Mouse (Mus musculus) hematopoietic stem cell, adult 5-6 weeks (primary cell): Measurements from ENCODE around the gene Akap13. TPM values are rescaled to one million over a fixed set of nuclear protein-coding genes. Genes with fewer than 3 reads are reported as not detected.
"Not testable (repeated sequence)": the region's sequence is repeated elsewhere in the genome, so short reads cannot be mapped to it uniquely, and the experiment has no call there.

ENCODE experiments used
- ATAC-seq, 2 experiments: fragments of 125-278 bp in 1 of 2; replicated peaks in 1 of 2; 2 replicates each; pipeline ENCODE4 v1.8.0; 2016 to 2017; ENCODE audit warnings: inconsistent platforms in 2 of 2, mild to moderate bottlenecking in 2 of 2, moderate number of reproducible peaks in 2 of 2, low read depth in 1 of 2, moderate TSS enrichment in 1 of 2; ENCODE audit not compliant: low FRiP score in 2 of 2, poor library complexity in 2 of 2, severe bottlenecking in 2 of 2, insufficient read depth in 1 of 2, low TSS enrichment in 1 of 2
- total RNA-seq: library from RNA; stranded (forward); fragments of 172-1452, 232-1000 nt; gene quantifications from 2 replicates; pipeline ENCODE4 v1.2.3, GENCODE M21; 2017

Gene Akap13
- total RNA-seq, 1 experiment from 2014 or later, result 299 TPM

GRCm38 (mm10) chr7:75731951-75732350 lies 276.6 kb downstream of the Akap13 start:
- ATAC-seq, result 0 out of 4 replicates have a peak, but pooled peaks of 1 of the 2 experiments have one; percentile 36

GRCm38 (mm10) chr7:75733166-75733565 lies 277.8 kb downstream of the Akap13 start:
- ATAC-seq, result no peak

GRCm38 (mm10) chr7:75739075-75739725 lies 283.9 kb downstream of the Akap13 start:
- ATAC-seq, result peak; percentile 85 to 93

GRCm38 (mm10) chr7:75744528-75744927 lies 289.2 kb downstream of the Akap13 start:
- ATAC-seq, result no peak

GRCm38 (mm10) chr7:75744978-75745638 lies 289.8 kb downstream of the Akap13 start:
- no peak for ATAC-seq

GRCm38 (mm10) chr7:75745969-75746368 lies 290.6 kb downstream of the Akap13 start:
- not testable (repeated sequence) for ATAC-seq

- no peak for ATAC-seq
Measured at GRCm38 (mm10) chr7:75750581-75750980, 295.2 kb downstream of the Akap13 start.

- no peak for ATAC-seq
Measured at GRCm38 (mm10) chr7:75751161-75751803, 295.9 kb downstream of the Akap13 start.

GRCm38 (mm10) chr7:75752442-75753191 lies 297.3 kb downstream of the Akap13 start:
- no peak for ATAC-seq

- ATAC-seq, result no peak
Measured at GRCm38 (mm10) chr7:75753192-75753783, 298.0 kb downstream of the Akap13 start.

GRCm38 (mm10) chr7:75754587-75755499 lies 299.5 kb downstream of the Akap13 start:
- no peak for ATAC-seq

GRCm38 (mm10) chr7:75755861-75756449 lies 300.6 kb downstream of the Akap13 start:
- ATAC-seq, result 0 out of 4 replicates have a peak, but pooled peaks of 1 of the 2 experiments have one; percentile 14

GRCm38 (mm10) chr7:75759992-75760514 lies 304.7 kb downstream of the Akap13 start:
- no peak for ATAC-seq

GRCm38 (mm10) chr7:75760661-75761319 lies 305.5 kb downstream of the Akap13 start:
- ATAC-seq, result peak in 1 of 2 experiments; percentile 57; a peak in 1 of 4 replicates

- ATAC-seq, result not testable (repeated sequence)
Measured at GRCm38 (mm10) chr7:75762225-75762624, 306.9 kb downstream of the Akap13 start.
